Mouse (Mus musculus) hindbrain, embryonic 16.5 days (tissue): ENCODE measurements at regions not wholly inside any gene's neighbourhood (a gene's known extent, or its start where the extent isn't known, plus 50 kb on each side); places are given as distances from the start of the nearest gene placed in this dataset.

Experiments used
- ATAC-seq: fragments of 200-750 bp; cut with Nextera tagmentation; 2 replicates; pipeline ENCODE4 v1.8.0; 2017; ENCODE audit warnings: moderate TSS enrichment, moderate library complexity
- H3K27ac ChIP-seq: fragments of 300-500 bp; sonication (generic); 2 replicates; pipeline ENCODE4 v1.5.1; 2014; ENCODE audit warnings: low read depth, mild to moderate bottlenecking, control low read depth, low read length, moderate library complexity
- H3K27me3 ChIP-seq: fragments of 300-500 bp; sonication (generic); replicated peaks from 2 replicates; pipeline ENCODE4 v1.6.1; 2014; ENCODE audit warnings: low read length; ENCODE audit not compliant: control insufficient read depth, insufficient read depth
- H3K36me3 ChIP-seq: fragments of 300-500 bp; sonication (generic); 2 replicates; pipeline ENCODE4 v1.6.1; 2014; ENCODE audit warnings: mild to moderate bottlenecking, low read length, moderate library complexity, mixed read lengths; ENCODE audit not compliant: control insufficient read depth, insufficient read depth
- H3K4me1 ChIP-seq: fragments of 300-500 bp; sonication (generic); 2 replicates; pipeline ENCODE4 v1.6.1; 2014; ENCODE audit warnings: low read depth, low read length; ENCODE audit not compliant: control insufficient read depth, insufficient read depth
- H3K4me2 ChIP-seq: fragments of 300-500 bp; sonication (generic); 2 replicates; pipeline ENCODE4 v1.6.1; 2014; ENCODE audit warnings: mild to moderate bottlenecking, low read length, control low read depth, moderate library complexity
- H3K4me3 ChIP-seq: fragments of 300-500 bp; sonication (generic); 2 replicates; pipeline ENCODE4 v1.5.1; 2014; ENCODE audit warnings: mild to moderate bottlenecking, low read length, control low read depth, moderate library complexity
- H3K9ac ChIP-seq: fragments of 300-500 bp; sonication (generic); 2 replicates; pipeline ENCODE4 v1.6.1; 2014; ENCODE audit warnings: low read depth, mild to moderate bottlenecking, control low read depth, low read length, moderate library complexity
- H3K9me3 ChIP-seq: fragments of 300-500 bp; sonication (generic); 2 replicates; pipeline ENCODE4 v1.6.1; 2014; ENCODE audit warnings: mild to moderate bottlenecking, low read length, moderate library complexity; ENCODE audit not compliant: control insufficient read depth
- WGBS: fragments of 180-500 bp; shearing (Covaris S2); extraction: QIAGEN DNeasy Blood & Tissue Kit; methylation state at CpG from one replicate; pipeline ENCODE4 v1.1.7; 2014; 5-methylcytosine and 5-hydroxymethylcytosine counted together

DNA sequence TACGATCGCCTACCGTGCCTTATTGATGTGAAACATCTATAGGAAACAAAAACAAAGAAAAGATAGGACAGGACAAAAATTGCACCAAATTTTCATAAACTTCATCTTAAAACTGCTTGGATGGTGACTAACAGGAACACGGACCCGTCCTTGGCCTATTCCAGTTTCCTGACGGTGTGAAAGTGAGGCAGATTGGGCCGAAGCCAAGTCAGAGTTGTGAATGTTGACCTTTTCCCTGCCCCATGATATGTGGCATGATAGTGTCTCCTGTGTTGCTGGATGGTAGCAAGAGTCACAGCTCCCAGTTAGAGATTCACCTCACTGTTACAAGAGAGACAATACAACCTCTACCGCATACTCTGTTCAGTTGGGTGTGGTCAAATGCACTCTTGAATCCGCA lies 195.8 kb downstream of the Pik3r1 start:
- no peak overlapping the region for H3K4me3 ChIP-seq
- no peaks in the 10 kb centered on the region for H3K4me1 ChIP-seq
- WGBS = 94% methylated on average over 9 of the region's 9 CpGs
- no peaks in the 10 kb centered on the region for H3K9me3 ChIP-seq
- H3K27ac ChIP-seq = no peak overlapping the region
- no peak overlapping the region for H3K4me2 ChIP-seq
- no peak for ATAC-seq
- no peak overlapping the region for H3K9ac ChIP-seq
- H3K27me3 ChIP-seq = no peaks in the 10 kb centered on the region
- no peaks in the 10 kb centered on the region for H3K36me3 ChIP-seq

DNA sequence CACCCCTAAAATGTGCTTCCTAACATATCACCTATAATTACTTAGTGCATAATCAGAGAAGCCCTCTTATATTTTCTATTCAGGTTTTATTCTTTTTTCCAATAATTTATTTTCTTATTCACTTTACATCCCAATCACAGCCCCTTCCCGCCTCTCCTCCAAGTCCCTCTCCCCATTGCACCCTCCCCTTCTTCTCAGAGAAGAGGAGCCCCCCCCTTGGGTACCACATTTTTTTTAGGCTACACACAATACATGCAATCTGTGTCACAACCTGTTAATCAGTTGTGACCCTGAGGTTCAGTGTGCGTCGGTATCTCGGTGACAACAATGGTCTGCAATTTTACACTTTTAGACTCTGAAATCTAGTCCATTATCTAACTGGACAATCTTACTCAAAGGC lies 198.0 kb downstream of the Pik3r1 start:
- Histone ChIP-seq H3K4me1 (no peaks in the 10 kb centered on the region), H3K27me3 (no peaks in the 10 kb centered on the region), H3K9me3 (no peaks in the 10 kb centered on the region), H3K27ac (no peak overlapping the region), H3K36me3 (no peaks in the 10 kb centered on the region), H3K4me3 (no peak overlapping the region), H3K4me2 (no peak overlapping the region), H3K9ac (no peak overlapping the region)
- WGBS = 26% methylated on average over 4 of the region's 4 CpGs
- ATAC-seq = no peak

DNA sequence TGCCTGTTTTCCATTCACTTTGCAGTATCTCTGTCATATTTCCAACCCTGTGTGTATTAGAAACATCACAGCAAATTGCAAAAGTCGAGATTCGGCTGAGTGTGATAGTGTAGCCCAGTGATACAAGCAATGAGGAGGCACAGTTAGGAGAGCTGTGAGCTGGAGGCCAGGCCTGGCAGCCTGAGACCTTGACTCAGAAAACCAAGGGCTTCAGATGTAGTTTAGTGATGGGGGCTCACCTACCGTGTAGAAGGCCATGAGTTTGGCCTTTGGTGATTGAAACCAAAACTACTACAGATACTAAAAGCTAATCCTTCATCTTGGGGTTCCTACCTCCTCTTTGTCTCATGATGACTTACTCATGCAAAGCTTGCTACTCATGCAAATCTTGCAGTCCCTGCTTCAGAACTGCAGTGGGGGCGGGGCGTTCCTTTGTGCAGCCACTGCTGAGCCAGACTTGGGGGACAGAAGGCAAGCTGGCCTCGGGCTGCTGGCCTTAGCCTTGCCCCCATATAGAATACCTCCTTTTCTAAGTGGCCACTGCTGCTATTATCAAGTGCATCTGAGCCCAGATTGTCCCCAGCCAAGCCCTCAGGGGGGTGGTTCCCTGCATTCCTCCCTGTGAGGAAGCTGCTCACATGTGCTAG lies 198.9 kb downstream of the Pik3r1 start:
- Histone ChIP-seq H3K27me3 (no peaks in the 10 kb centered on the region), H3K27ac (no peak overlapping the region), H3K4me3 (no peak overlapping the region), H3K36me3 (no peaks in the 10 kb centered on the region), H3K9me3 (no peaks in the 10 kb centered on the region), H3K4me2 (no peak overlapping the region), H3K4me1 (no peaks in the 10 kb centered on the region), H3K9ac (no peak overlapping the region)
- WGBS = 63% methylated on average over 6 of the region's 6 CpGs
- ATAC-seq = no peak

DNA sequence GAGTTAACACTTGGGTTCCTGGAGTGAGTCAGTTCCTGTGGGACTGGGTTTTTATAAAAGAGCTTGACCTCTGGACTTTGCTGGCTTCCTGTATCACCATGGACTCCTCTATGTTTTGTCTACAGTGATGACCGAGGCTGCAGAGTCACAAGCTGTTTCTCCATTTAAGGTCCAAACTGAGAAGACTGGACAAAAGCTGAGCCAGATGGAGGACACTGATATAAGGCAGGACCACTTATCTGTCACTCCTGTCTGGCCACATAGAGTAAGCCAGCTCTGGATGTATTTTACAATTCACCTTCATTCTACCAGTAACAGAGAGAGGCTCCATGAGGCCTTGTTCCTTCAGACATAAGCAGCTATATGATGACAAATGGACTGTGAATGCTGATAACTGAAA lies 202.7 kb downstream of the Pik3r1 start:
- H3K4me3 ChIP-seq = no peak overlapping the region
- H3K4me1 ChIP-seq = no peaks in the 10 kb centered on the region
- WGBS = 75% methylated on average over 1 of the region's 1 CpGs
- H3K36me3 ChIP-seq = no peaks in the 10 kb centered on the region
- H3K27ac ChIP-seq = no peak overlapping the region
- no peaks in the 10 kb centered on the region for H3K27me3 ChIP-seq
- ATAC-seq = no peak
- H3K9ac ChIP-seq = no peak overlapping the region
- H3K4me2 ChIP-seq = no peak overlapping the region
- no peaks in the 10 kb centered on the region for H3K9me3 ChIP-seq

DNA sequence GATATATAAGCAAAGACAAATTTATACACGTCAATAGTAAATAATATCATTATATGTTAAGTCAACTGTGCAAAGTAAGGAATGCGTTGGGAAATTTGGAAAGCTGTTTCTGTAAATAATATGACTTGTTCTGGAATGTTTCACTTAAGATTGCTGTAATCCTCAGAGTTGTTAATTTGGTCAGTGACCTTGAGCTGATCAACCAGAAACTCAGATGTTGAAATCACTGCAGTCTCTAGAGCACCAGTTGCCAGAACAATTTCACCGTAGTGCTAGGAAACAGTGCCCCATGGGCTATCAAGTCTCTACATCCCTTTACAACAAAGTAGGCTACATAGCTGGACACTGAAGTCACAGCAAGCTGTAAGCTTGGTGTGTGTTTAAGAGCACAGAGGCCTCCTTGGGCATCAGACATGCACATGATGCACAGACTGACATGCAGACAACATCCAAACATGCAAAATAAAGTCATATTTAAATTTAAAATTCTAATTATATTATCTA lies 212.6 kb downstream of the Pik3r1 start:
- no peak for ATAC-seq
- H3K27ac ChIP-seq = no peak overlapping the region
- H3K27me3 ChIP-seq = no peaks in the 10 kb centered on the region
- H3K9me3 ChIP-seq = no peaks in the 10 kb centered on the region
- H3K4me3 ChIP-seq = no peak overlapping the region
- H3K9ac ChIP-seq = no peak overlapping the region
- no peak overlapping the region for H3K4me2 ChIP-seq
- H3K4me1 ChIP-seq = no peaks in the 10 kb centered on the region
- no peaks in the 10 kb centered on the region for H3K36me3 ChIP-seq
- 83% methylated on average over 3 of the region's 3 CpGs for WGBS

DNA sequence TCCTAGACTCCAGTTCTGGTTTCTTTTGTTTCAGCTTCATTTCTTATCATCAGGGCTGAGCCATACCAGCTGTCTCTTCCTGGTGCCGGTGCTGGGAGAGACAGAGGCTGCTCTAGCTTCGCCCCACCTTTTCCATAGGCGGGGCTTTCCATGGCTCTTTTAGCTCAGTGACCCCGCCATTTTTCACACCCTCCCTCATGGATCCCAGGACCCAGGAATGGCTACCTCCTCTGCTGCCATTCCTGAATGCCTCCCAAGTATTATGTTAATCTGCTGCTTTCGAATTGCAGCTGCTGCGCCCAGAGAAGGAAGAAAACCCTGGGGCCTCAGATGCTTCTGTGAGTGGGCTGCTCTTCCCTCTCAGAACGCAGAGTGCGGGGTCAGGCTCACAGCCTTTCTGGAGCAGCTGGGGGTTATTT lies 214.9 kb downstream of the Pik3r1 start:
- no peak overlapping the region for H3K4me3 ChIP-seq
- no peaks in the 10 kb centered on the region for H3K27me3 ChIP-seq
- H3K4me2 ChIP-seq = no peak overlapping the region
- no peak overlapping the region for H3K27ac ChIP-seq
- no peaks in the 10 kb centered on the region for H3K4me1 ChIP-seq
- no peaks in the 10 kb centered on the region for H3K36me3 ChIP-seq
- no peaks in the 10 kb centered on the region for H3K9me3 ChIP-seq
- 58% methylated on average over 8 of the region's 8 CpGs for WGBS
- ATAC-seq = no peak
- H3K9ac ChIP-seq = no peak overlapping the region

DNA sequence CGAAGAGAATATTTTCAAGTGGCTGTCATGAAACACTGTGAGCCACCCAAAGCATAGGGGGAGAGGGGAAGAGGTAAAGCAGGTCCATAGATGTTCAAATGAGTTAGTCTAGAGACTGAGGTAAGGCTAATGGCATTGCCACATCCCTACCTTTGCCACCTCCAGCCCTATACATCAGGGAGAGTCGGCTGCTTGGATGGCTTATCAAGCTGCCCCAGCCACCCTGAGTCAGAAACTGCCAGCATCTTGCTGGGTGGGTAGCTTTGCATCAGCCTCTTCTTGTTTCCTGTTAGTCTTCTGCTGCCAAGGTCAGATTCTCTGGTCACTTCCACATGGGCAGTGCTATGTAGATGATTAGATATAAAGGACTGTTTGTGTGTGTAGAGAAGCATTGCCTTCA lies 215.6 kb downstream of the Pik3r1 start:
- Histone ChIP-seq H3K27ac (no peak overlapping the region), H3K9ac (no peak overlapping the region), H3K9me3 (no peaks in the 10 kb centered on the region), H3K4me3 (no peak overlapping the region), H3K4me2 (no peak overlapping the region), H3K27me3 (no peaks in the 10 kb centered on the region), H3K4me1 (no peaks in the 10 kb centered on the region), H3K36me3 (no peaks in the 10 kb centered on the region)
- no peak for ATAC-seq
- 83% methylated on average over 2 of the region's 2 CpGs for WGBS

DNA sequence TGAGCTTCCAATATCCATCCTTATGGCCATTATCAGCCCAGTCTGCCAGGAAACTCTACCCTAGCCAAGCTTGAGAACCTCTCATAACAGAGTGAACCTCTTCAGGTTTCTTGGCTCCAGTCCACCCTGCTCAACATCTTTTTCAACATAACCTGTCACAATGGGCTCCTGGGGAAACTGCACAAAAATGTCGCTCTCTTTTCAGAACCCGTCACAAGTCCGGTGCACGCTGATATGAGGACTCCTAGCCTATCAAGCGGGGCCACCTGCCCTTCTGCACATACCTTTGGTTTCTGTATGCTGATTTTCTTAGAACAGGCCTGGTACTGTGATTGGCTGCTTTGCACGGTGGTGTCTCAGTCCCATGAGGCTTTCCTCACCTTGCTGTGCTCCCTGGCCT lies 216.9 kb downstream of the Pik3r1 start:
- no peaks in the 10 kb centered on the region for H3K9me3 ChIP-seq
- H3K9ac ChIP-seq = no peak overlapping the region
- no peaks in the 10 kb centered on the region for H3K4me1 ChIP-seq
- H3K36me3 ChIP-seq = no peaks in the 10 kb centered on the region
- H3K4me3 ChIP-seq = no peak overlapping the region
- no peak for ATAC-seq
- WGBS = 77% methylated on average over 6 of the region's 6 CpGs
- no peak overlapping the region for H3K27ac ChIP-seq
- no peaks in the 10 kb centered on the region for H3K27me3 ChIP-seq
- H3K4me2 ChIP-seq = no peak overlapping the region

DNA sequence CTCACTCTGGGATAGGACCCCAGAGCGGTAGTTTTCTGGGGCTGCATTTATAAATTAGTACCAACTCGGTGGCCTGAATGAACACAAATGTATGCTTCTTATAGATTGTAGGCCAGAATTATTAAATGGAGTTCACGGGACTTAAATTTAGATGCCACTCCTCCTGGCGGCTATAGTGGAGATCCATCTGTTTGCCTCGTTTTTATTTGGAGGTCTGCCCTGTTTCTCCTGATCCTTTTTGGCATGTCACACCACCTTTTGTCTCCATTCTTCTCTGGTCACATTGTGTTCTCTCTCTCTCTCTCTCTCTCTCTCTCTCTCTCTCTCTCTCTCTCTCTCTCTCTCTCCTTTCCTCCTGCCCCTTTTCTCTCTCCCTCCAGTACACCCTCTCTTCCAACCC lies 217.5 kb downstream of the Pik3r1 start:
- Histone ChIP-seq H3K4me1 (no peaks in the 10 kb centered on the region; the same call in 1 of the 2 replicates), H3K9ac (no peak overlapping the region), H3K27me3 (no peaks in the 10 kb centered on the region), H3K4me2 (no peak overlapping the region), H3K36me3 (no peaks in the 10 kb centered on the region), H3K9me3 (no peaks in the 10 kb centered on the region), H3K4me3 (no peak overlapping the region), H3K27ac (no peak overlapping the region)
- no peak for ATAC-seq
- 67% methylated on average over 5 of the region's 5 CpGs for WGBS

DNA sequence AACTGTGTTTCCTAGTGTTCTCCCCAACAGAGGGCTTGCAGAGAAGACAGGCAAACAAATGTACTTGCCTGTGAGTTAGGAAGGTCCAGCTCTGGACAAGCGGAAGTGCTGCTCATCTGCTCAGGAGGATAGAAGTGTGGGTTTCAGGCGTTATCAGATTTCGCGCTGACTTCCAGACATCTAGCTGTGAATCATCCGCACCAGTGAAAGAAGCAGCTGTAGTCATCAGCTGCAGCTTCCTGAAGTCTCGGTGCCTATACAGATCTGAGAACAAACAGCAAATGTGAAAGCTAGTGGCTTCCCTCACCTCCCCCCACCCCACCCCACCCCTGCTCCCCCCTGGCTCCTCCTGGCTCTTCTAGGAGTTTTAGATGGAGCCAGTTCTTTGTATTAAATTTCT lies 220.1 kb downstream of the Pik3r1 start:
- no peak for ATAC-seq
- no peaks in the 10 kb centered on the region; the same call in 1 of the 2 replicates for H3K4me1 ChIP-seq
- no peaks in the 10 kb centered on the region for H3K9me3 ChIP-seq
- no peaks in the 10 kb centered on the region for H3K36me3 ChIP-seq
- H3K27ac ChIP-seq = no peak overlapping the region
- H3K4me3 ChIP-seq = no peak overlapping the region
- no peak overlapping the region for H3K4me2 ChIP-seq
- WGBS = 35% methylated on average over 6 of the region's 6 CpGs
- no peak overlapping the region for H3K9ac ChIP-seq
- H3K27me3 ChIP-seq = no peaks in the 10 kb centered on the region
